Mouse (Mus musculus) G1E-ER4 (cell line): Measurements from ENCODE around the gene Cldn16. TPM values are rescaled to one million over a fixed set of nuclear protein-coding genes. Genes with fewer than 3 reads are reported as not detected.

Source experiments
- GATA1 ChIP-seq: IDR thresholded peaks from one replicate; pipeline ENCODE4 v1.8.0; 2012; ENCODE audit warnings: low read length, inconsistent platforms
- polyA plus RNA-seq: library from polyadenylated mRNA; stranded (reverse); fragments of >175 nt; gene quantifications from 2 replicates; pipeline ENCODE4 v1.2.3, GENCODE M21; 2012

Gene Cldn16
- not detected in 2 replicates for polyA plus RNA-seq

DNA sequence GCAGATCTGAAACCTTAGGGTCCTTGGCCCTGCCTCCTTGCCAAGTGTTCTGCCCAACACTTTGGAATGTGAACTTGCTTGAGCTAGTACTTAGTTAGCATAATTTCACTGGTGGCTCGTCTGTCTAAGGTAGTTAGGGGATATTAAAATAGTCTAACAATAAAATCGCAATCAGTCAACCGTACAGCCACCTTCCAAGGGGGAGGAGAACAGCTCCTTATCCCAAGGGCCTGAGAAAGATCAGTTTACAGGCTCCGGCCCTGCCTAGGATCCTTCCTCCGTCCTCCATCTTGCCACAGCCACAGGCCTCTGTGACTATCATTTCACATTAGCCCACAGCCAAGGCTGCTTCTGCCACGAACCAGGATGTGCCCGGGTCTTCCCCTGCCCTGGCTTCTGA is at the start of gene Cldn16:
Gene Cldn16 (plus strand): TSS at position 301 of the 400 bp plus-strand sequence.
- no peak for TF ChIP-seq GATA1

DNA sequence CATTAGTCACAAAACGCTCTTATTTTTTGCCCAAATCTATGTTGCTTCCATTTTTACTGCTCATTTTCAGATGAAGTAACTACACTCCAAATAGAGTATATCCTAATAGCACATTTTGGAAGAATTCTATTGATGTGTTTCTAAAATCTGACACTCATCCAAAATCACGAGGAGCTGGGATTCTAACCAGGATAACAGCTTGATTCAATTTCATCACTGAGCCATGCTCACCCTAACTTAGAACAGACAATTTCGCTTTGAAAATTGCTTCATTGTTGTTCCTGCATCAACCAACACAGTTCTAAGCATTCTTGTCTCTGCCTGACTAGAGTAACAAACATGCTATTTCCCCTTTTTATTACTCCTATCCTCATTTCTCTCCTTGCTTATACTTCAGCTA is 44.3 kb upstream of the Cldn16 start:
- TF ChIP-seq GATA1 = no peak

DNA sequence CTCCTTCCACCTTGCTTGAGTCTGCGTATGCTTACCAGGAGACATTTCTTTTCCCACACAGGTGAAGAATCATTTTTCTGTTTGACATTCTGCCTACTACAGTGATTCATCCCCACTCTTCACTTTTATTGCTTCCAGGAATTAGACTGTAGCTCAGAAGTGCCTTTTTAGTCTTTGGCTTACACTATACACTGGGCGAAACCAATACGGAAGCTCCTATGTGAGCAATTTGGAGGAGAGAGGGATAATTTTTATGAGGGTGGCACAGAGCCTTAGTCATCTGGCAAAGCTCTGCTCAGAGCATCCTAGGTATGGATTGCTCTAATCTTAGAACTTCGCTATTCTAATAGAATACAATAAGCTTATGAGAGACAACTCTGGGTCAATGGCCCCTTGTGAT is 40.9 kb upstream of the Cldn16 start:
- no peak for TF ChIP-seq GATA1

DNA sequence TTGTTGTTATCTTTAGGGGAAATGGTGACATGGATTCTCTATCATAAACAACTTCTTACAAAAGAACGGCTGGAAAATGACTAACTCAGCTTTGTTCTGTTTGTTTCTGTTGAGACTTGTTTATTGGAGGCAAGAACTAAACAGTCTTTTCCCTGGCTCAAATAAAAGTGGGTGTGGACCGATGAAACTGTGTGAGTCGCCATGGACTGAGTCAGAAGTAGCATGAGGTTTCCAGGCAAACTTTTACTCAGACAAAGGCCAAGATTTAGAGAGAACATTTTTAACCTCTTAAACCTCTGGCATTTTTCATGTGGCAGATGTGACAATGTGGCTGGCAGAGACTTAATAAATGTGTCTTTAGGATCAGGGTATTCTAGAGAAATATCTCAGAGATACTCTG is 32.7 kb upstream of the Cldn16 start:
- TF ChIP-seq GATA1 = no peak

DNA sequence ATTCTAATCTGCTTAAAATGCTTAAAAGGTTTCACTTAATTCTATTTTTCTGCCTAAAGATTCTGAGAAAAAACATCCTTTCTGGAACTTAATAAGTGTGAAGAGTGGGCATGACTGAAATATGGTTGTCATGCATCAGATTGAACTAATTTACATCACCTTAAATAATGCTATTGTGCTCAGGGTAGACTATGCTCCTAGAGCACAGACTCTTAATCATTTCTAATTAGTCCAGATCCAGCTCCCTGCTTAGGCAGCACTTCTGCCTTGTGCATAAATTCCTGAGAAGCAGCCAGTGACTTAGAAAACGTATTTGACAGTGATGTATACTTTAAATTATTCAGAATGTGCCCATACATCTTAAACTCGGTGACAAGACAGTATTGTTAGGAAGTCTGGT is 29.4 kb upstream of the Cldn16 start:
- no peak for TF ChIP-seq GATA1

DNA sequence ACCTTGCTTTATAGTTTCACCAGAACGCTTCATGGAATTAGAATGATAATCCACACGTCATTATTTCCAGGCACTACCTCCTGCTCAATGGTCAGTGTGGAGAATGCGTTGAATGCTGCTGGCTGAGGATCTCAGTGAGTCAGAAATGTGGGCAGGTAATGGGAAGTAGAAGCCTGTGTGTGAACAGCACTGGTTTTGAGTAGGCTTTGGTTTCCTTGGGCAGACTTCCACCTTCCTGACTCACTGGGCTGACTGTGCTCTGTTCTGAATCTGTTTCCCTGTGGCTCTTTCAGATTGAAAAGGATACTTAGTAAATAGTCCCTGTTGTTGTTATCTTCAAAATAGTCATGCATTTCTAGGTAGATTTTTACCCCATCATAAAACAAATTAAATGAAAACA is 22.9 kb upstream of the Cldn16 start:
- TF ChIP-seq GATA1 = no peak

DNA sequence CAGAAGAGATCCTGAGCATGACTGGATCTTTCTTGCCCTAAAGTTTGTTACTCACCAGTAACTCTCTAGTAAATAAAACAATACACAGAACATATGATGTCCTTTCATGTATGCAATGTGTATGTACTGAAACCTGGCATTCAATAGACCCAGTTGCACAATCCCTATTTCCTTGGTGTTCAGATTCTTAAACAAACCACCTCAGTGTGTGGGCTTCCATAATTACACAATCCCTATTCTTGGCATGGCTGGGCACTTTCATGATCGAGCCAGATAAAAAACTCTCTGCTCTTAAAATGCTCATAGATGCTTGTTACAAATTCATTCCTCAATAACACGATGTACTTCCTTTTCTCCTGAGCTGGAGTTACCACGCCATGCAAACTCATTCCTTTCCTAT is 21.8 kb upstream of the Cldn16 start:
- TF ChIP-seq GATA1 = no peak

DNA sequence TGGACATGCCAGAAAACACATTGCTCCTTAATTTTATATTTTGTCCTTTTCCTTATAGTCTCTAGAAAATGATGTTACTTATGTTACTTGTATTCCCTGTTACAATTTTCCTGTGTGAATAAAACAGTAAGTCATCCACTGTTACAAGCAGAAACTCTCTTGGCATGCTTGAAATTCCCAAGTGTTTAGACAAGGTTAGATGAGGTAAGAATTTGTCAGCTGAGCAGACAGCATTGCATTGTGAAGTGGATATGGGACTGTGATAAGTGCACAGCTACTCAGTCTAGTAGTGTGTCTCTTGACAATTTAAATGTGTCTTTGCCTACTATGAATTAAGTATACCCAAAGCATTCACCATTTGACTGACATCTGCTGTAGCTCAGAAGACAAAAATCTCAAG is 18.1 kb upstream of the Cldn16 start:
- TF ChIP-seq GATA1 = no peak

DNA sequence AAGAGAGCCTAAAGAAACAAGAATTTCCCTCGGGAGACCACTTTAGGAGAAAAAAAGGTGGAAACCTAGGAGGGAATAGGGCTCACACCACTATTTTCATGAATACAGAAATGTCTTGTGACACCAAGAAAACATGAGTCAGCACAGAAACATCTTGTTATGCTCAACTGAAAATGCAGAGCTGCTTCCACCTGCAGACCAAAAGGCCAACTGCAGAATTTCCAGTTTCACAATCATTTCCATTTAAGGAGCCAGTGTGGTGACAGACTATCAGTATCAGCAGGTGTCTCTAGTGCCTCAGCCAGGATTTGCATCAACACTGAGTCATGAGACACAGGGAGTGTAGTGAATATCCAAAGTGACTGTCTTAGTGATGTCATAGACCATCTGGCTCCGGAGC is 15.3 kb upstream of the Cldn16 start:
- TF ChIP-seq GATA1 = no peak

DNA sequence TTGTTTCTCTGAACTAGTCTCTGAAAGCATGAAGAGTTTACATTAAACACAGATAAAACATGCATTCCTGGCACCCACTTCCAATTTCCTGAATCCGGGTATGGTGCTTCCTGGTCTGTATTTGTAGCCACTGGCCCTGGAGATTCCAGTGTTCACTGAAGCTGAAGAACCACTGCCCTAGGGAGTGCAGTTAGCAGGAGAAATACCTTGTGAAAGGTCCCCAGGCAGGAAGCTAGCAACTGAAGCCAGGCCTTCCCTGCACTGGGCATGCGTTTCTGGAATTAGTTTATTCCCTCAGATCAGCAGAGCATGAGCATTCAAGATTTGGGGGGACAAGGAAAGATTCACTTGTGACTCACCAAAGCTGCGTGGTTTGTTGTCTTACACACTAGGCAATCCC is 8.8 kb upstream of the Cldn16 start:
- TF ChIP-seq GATA1 = no peak

DNA sequence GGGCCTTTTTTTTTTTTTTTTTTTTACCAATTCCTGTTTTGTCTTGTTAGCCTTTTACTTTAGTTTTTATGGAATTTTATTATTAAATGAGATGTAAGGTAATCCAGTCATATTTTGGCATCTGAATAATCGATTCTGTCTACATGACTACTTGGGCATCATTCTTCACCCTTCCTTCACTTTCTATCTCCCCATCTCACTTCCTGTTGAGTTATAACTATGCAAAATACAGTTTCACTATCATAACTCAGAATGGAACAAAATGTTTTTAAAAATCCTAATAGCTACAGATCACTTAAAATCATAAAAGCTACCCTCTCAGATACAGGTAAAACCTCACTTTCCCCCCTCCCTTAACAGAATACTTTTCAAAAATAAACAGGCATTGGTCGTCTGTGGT is 6.8 kb upstream of the Cldn16 start:
- no peak for TF ChIP-seq GATA1

DNA sequence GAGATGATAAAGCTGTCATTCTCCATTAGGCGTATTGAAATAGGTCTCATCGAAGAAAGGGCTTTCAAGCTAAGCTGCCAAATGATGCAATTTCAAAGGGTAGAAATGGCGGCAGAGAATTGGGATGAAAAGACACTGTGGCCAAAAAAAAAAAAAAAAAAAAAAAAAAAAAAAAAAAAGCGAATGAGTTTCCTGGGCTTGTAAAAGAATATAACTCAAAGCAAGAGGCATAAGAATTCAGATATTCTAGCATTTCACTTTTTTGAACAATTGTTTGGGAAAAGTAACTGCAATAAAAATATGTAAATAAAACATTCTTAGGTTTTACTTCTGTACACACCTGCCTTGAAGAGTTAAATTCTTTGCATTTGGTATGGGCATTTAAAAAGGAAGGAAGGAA is 3.6 kb downstream of the Cldn16 start:
- no peak for TF ChIP-seq GATA1

DNA sequence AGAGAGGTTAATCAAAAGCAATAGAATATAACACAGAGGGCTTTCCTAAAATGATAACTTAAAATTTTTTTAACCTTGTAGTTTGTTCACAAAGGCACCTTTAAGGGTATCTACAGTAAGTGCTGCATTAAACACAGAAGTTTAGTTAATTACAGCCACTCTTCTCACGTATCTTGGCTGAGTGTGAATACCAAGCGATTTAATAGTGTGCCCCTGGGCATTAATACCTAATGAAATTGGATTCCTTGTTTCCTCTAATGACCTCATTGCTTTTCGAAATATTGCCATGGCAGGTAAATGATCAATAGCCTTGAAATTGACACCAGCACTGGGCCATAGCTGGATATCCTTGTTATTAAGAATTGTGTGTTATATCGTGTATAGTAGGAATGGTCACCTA is 8.3 kb downstream of the Cldn16 start:
- no peak for TF ChIP-seq GATA1

DNA sequence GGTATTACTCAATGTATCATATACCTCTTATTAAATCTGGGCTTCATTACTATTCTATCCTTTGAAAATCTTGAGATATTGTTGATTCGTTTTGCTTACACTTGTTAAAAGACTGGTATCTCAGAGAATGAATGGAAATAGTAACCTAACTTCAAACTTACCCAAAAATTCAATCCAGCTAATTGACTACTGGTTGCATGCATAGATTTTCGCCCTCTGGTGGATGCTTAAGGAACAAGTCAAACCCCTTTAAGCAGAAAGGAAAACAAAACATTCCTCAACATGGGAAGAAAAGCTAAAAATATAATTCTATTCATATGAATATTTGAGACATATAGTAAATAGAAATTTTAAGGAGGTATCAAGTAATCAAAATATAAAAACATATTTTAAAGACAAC is 32.8 kb downstream of the Cldn16 start:
- no peak for TF ChIP-seq GATA1

DNA sequence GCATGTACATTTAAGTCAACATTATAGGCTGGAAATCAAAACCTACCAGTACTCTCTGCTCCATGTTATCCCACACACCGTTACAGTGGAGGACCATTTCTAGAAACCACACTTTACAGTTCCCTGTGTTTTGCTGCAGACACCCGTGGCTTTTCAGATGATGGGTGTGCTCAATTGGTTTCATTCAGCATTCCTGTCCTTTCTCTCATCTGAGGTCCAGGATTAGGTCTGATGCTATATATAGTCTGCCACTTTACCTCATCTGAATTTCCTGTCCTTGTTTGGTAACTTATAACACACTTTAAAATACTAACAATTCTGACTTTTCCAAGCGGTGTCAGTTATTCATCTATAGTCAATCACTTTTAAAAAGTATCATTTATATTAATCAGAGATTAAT is 37.8 kb downstream of the Cldn16 start:
- TF ChIP-seq GATA1 = no peak

DNA sequence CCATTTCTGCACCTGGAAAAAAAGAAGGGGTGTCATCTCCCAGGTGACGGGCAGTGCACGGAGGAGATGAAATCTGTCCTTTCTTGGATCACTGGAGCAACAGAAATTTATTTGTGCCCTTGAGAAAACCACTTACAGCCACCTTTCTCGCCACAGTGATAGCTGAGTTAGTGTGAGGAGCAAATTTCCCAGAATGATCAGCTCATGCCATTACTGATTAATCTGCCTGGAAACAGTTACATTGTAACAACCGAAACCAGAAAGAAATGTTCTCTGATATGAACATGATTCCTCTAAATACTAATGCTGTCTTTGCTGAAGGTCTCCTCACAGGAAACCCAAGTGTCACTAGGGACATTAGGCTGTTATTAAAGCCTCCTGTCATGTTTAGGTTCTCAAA is 42.0 kb downstream of the Cldn16 start:
- TF ChIP-seq GATA1 = no peak

DNA sequence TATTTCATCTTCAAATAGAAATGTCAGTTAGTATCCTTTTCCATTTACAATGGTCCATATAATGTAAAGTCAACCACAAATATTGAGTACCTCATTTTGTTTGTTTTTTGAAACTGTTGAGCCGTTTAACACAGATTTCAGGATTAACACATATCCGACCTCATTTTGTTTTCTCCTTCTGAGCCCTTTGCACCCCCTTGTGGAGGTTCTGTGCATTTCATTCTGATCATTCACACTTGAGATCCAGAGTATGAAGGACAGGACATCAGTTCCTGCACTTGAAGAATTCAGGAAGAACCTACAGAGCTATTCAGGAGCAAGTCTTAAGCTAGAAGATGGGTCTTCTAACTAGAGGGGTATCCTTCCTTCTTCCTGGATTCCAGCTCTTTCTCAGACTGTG is 56.7 kb downstream of the Cldn16 start:
- TF ChIP-seq GATA1 = no peak

DNA sequence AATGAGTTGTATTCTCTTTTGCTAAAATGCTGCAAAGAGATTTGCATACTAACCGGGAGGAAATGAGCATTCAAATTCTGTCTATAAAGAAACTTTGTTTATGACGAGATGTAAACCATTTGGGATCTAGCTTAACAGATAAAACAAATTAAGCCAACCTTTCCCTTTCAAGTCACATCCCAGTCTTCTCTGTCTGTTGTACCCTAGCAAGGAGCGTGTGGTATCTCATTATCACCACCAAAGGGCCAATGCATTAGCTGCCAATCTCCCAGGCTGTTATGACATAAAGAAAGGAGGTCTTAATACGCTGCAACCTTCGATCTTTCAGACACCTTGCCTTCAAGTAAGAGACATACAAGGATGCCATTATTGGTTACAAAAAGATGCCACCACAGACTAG is 62.9 kb downstream of the Cldn16 start:
- TF ChIP-seq GATA1 = no peak

DNA sequence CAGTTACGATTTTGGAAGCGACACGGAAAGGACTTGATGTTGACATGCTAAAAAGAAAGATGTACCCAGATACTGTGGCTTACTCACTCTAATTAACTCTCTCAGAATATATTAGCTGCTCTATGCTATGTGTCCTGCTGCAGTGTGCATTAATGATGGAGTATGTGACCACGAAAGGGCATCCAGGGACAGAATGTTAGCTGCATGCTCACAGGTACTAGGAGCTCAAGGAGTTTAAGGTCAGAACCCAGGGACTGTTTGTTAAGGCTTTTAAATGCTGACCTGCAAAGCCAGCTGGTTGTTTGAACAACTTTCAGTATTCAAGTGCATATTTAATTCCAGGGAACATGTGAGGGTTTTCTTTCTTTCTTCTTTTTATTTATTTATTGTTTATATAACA is 63.7 kb downstream of the Cldn16 start, which contains the start of gene Tmem207:
Gene Tmem207 (minus strand): TSS at position 101 of the 400 bp plus-strand sequence.
- no peak for TF ChIP-seq GATA1
